Mouse (Mus musculus) cerebellum, adult 2 months (tissue): ENCODE measurements around the gene Slc25a38.

Experiments
- CTCF ChIP-seq: fragments of 200-500 bp; IDR thresholded peaks from 2 replicates; pipeline ENCODE4 v1.5.1; 2011; ENCODE audit warnings: low read depth, mild to moderate bottlenecking, control low read depth, low read length, moderate library complexity, borderline replicate concordance; ENCODE audit not compliant: insufficient read depth
- POLR2A ChIP-seq: fragments of 200-500 bp; IDR thresholded peaks from 2 replicates; pipeline ENCODE4 v1.6.1; 2011; ENCODE audit warnings: low read length, control low read depth, borderline replicate concordance; ENCODE audit not compliant: insufficient read depth

GRCm38 (mm10) chr9:120101165-120101564, 9.0 kb upstream of the Slc25a38 start:
- TF ChIP-seq POLR2A (no peak), CTCF (no peak)
